In genomic region chr1:175372571-175372970, GRCm38 (mm10) we compare ENCODE assay signal across 34 mouse cellular contexts.
DNase-seq lines count a peak whose midpoint lies in the region; ATAC-seq lines count a peak whose summit lies in the region.
"Had no signal": no experiment of that assay in that cellular context is flagged by ENCODE, and none has a peak within 500 bp of the region (broad histone marks: within the 10 kb centered on the region; RNA-seq: fewer than 3 reads in every experiment).

No protein-coding gene starts in this region.

- H3K9ac ChIP-seq in kidney, embryonic 14.5 days (ENCODE audit: low read depth, low read length), result no peak overlapping the region
- no peak overlapping the region for H3K9ac ChIP-seq in intestine, embryonic 15.5 days
- H3K9ac ChIP-seq: embryonic facial prominence, embryonic 12.5 days; heart, embryonic 12.5 days; hindbrain, embryonic 13.5 days; limb, embryonic 13.5 days; lung, embryonic 15.5 days had no signal

- no peaks in the 10 kb centered on the region for H3K9me3 ChIP-seq in kidney, embryonic 14.5 days (ENCODE audit: control insufficient read depth, low read length)
- H3K9me3 ChIP-seq in intestine, embryonic 15.5 days, result no peaks in the 10 kb centered on the region
- H3K9me3 ChIP-seq: embryonic facial prominence, embryonic 12.5 days; heart, embryonic 12.5 days; hindbrain, embryonic 13.5 days; limb, embryonic 13.5 days; lung, embryonic 15.5 days had no signal

- no peaks in the 10 kb centered on the region for H3K36me3 ChIP-seq in kidney, embryonic 14.5 days (ENCODE audit: control insufficient read depth, insufficient read depth, low read length)
- no peaks in the 10 kb centered on the region for H3K36me3 ChIP-seq in intestine, embryonic 15.5 days
- H3K36me3 ChIP-seq: embryonic facial prominence, embryonic 12.5 days; heart, embryonic 12.5 days; hindbrain, embryonic 13.5 days; limb, embryonic 13.5 days; lung, embryonic 15.5 days had no signal

- no peak overlapping the region for H3K4me2 ChIP-seq in kidney, embryonic 14.5 days (replicated peaks; ENCODE audit: low read depth, low read length)
- no peak overlapping the region for H3K4me2 ChIP-seq in intestine, embryonic 15.5 days (replicated peaks)
- H3K4me2 ChIP-seq: embryonic facial prominence, embryonic 12.5 days; heart, embryonic 12.5 days; hindbrain, embryonic 13.5 days; limb, embryonic 13.5 days; liver, embryonic 11.5 days; lung, embryonic 15.5 days; midbrain, embryonic 11.5 days had no signal

- DNase-seq in cerebellum, postnatal 4 days (ENCODE audit: low spot score in 2 of 2), result no peak
- no peak for DNase-seq in frontal cortex, postnatal 10 days (ENCODE audit: low spot score in 2 of 2)
- peak; percentile 63 for DNase-seq in cerebellum, adult 9-11 months
- DNase-seq in heart, adult 11 months, result no peak
- DNase-seq: adrenal gland, adult 8-10 months; embryo, embryonic 11 days; gastrocnemius, postnatal 14 days; heart, adult 18-20 months; heart, postnatal 4 days; kidney, adult 9 months; kidney, postnatal 25 days; lung, postnatal 36 days; right cerebral cortex, adult 18-20 months; spleen, adult 18-20 months; thymus, adult 2 months; thymus, postnatal 36 days had no signal

- H3K27me3 ChIP-seq in kidney, embryonic 14.5 days (ENCODE audit: control insufficient read depth, insufficient read depth, low read length), result no peaks in the 10 kb centered on the region
- no peaks in the 10 kb centered on the region for H3K27me3 ChIP-seq in intestine, embryonic 15.5 days (replicated peaks)
- H3K27me3 ChIP-seq: CH12.LX; embryonic facial prominence, embryonic 12.5 days; heart, embryonic 12.5 days; hindbrain, embryonic 13.5 days; limb, embryonic 13.5 days; lung, embryonic 15.5 days had no signal

- no peak overlapping the region for H3K27ac ChIP-seq in kidney, embryonic 14.5 days (ENCODE audit: low read depth, low read length)
- no peak overlapping the region for H3K27ac ChIP-seq in intestine, embryonic 15.5 days
- H3K27ac ChIP-seq: embryonic facial prominence, embryonic 12.5 days; hindbrain, embryonic 13.5 days; layer of hippocampus, adult 2 months; left cerebral cortex, adult 2 months; limb, embryonic 13.5 days; lung, embryonic 15.5 days; stomach, postnatal 0 days had no signal

- ATAC-seq in cerebellum, adult (ENCODE audit: insufficient number of reproducible peaks, low FRiP score, low TSS enrichment), result peak; percentile 88
- peak; percentile 77 for ATAC-seq in frontal cortex, adult (ENCODE audit: low TSS enrichment)
- no peak for ATAC-seq in kidney, embryonic 14.5 days (ENCODE audit: low FRiP score, low TSS enrichment)
- ATAC-seq in intestine, embryonic 15.5 days, result no peak
- ATAC-seq: activated CD4-positive, CD25-positive, alpha-beta regulatory T cell, adult 4 months; intestine, postnatal 0 days; midbrain, embryonic 16.5 days had no signal

- no peaks in the 10 kb centered on the region for H3K4me1 ChIP-seq in kidney, embryonic 14.5 days (ENCODE audit: control insufficient read depth, insufficient read depth, low read length)
- no peaks in the 10 kb centered on the region for H3K4me1 ChIP-seq in intestine, embryonic 15.5 days (replicated peaks)
- H3K4me1 ChIP-seq: embryonic facial prominence, embryonic 12.5 days; heart, embryonic 12.5 days; hindbrain, embryonic 13.5 days; limb, embryonic 13.5 days; lung, embryonic 15.5 days had no signal

- H3K4me3 ChIP-seq in kidney, embryonic 14.5 days (ENCODE audit: low read length), result no peak overlapping the region
- H3K4me3 ChIP-seq in intestine, embryonic 15.5 days (replicated peaks), result no peak overlapping the region
- H3K4me3 ChIP-seq: embryonic facial prominence, embryonic 12.5 days; heart, embryonic 12.5 days; hindbrain, embryonic 13.5 days; layer of hippocampus, adult 2 months; left cerebral cortex, adult 2 months; limb, embryonic 13.5 days; lung, embryonic 15.5 days had no signal

Comparison
In these comparisons a context has a peak if more than half of its experiments do, and no peak if none do; other contexts are left out.
1. ATAC-seq: peak in cerebellum, adult (single experiment) and frontal cortex, adult (single experiment); none in kidney, embryonic 14.5 days (single experiment) and intestine, embryonic 15.5 days (single experiment).